Mouse (Mus musculus): Measurements from ENCODE around the gene Cacng2.

Cacng2 gene

GRCm38 (mm10) chr15:77952921-77953320, 166.9 kb downstream of the Cacng2 start:
- no peak for DNase-seq (ENCODE audit: low read depth, low spot score)

- DNase-seq (ENCODE audit: low read depth, low spot score) = no peak
Measured at GRCm38 (mm10) chr15:77949061-77949460, 170.8 kb downstream of the Cacng2 start.

- no peak for DNase-seq (ENCODE audit: low read depth, low spot score)
Measured at GRCm38 (mm10) chr15:77945711-77946110, 174.1 kb downstream of the Cacng2 start.

Measured in ZHBTc4 (cell line).